Mouse (Mus musculus): ENCODE measurements around the gene Morc1. TPM values are rescaled to one million over a fixed set of nuclear protein-coding genes. Genes with fewer than 3 reads are reported as not detected.

Gene Morc1
- polyA plus RNA-seq, 1 experiment: not detected

GRCm38 (mm10) chr16:48603735-48604211 is 172.7 kb downstream of the Morc1 start:
- TF ChIP-seq CTCF (IDR thresholded peaks at IDR 0.05; ENCODE audit: extremely low read depth, insufficient read length, insufficient replicate concordance, low read depth, low read length): no peak
- no peak for TF ChIP-seq POLR2A (IDR thresholded peaks at IDR 0.05; ENCODE audit: low read depth, low read length)
- Histone ChIP-seq H3K27ac (ENCODE audit: insufficient read depth, low read depth, low read length) (no peak overlapping the region), H3K4me3 (ENCODE audit: low read depth, low read length) (no peak overlapping the region), H3K36me3 (ENCODE audit: control insufficient read depth, insufficient read depth, low read length) (no peaks in the 10 kb centered on the region), H3K27me3 (ENCODE audit: control insufficient read depth, insufficient read depth, low read length) (no peaks in the 10 kb centered on the region), H3K4me1 (ENCODE audit: control insufficient read depth, insufficient read depth, insufficient read length, low read length) (no peaks in the 10 kb centered on the region; the same call in 1 of the 2 replicates)
- WGBS: 36% methylated on average over 2 of the region's 2 CpGs

- WGBS: 28% methylated on average over 4 of the region's 4 CpGs
- Histone ChIP-seq H3K36me3 (ENCODE audit: control insufficient read depth, insufficient read depth, low read length) (no peaks in the 10 kb centered on the region), H3K27ac (ENCODE audit: insufficient read depth, low read depth, low read length) (no peak overlapping the region), H3K4me3 (ENCODE audit: low read depth, low read length) (no peak overlapping the region), H3K4me1 (ENCODE audit: control insufficient read depth, insufficient read depth, insufficient read length, low read length) (no peaks in the 10 kb centered on the region; the same call in 1 of the 2 replicates), H3K27me3 (ENCODE audit: control insufficient read depth, insufficient read depth, low read length) (no peaks in the 10 kb centered on the region)
- no peak for TF ChIP-seq POLR2A (IDR thresholded peaks at IDR 0.05; ENCODE audit: low read depth, low read length)
- no peak for TF ChIP-seq CTCF (IDR thresholded peaks at IDR 0.05; ENCODE audit: extremely low read depth, insufficient read length, insufficient replicate concordance, low read depth, low read length)
Observed at GRCm38 (mm10) chr16:48606476-48607038, 175.5 kb downstream of the Morc1 start.

DNA sequence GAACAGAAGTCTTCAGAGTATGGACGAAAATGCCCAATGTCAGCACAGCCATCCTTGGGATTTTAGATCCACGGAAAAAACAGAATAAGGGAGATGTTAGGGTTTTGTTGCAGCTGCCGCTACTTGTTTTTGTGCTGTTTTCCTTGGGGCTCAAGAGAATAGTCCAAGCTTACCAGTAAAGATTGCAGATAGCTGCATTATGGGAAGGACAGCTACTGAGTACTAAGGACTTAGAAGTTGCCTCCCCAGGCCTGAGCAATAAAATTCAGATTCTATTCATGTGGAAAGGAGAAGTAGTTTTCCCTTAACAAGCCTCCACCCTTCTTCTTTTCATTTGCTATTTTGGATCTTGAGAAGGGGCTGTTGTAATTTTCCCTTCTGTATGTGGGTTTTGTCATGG is 177.2 kb downstream of the Morc1 start:
- TF ChIP-seq CTCF (IDR thresholded peaks at IDR 0.05; ENCODE audit: extremely low read depth, insufficient read length, insufficient replicate concordance, low read depth, low read length) (no peak), POLR2A (IDR thresholded peaks at IDR 0.05; ENCODE audit: low read depth, low read length) (no peak)
- H3K36me3 ChIP-seq (ENCODE audit: control insufficient read depth, insufficient read depth, low read length): no peaks in the 10 kb centered on the region
- H3K27me3 ChIP-seq (ENCODE audit: control insufficient read depth, insufficient read depth, low read length): no peaks in the 10 kb centered on the region
- no peak overlapping the region for H3K4me3 ChIP-seq (ENCODE audit: low read depth, low read length)
- 96% methylated on average over 3 of the region's 3 CpGs for WGBS
- H3K4me1 ChIP-seq (ENCODE audit: control insufficient read depth, insufficient read depth, insufficient read length, low read length): no peaks in the 10 kb centered on the region; the same call in 1 of the 2 replicates
- no peak overlapping the region for H3K27ac ChIP-seq (ENCODE audit: insufficient read depth, low read depth, low read length)

GRCm38 (mm10) chr16:48610866-48611265 is 179.8 kb downstream of the Morc1 start:
- 9% methylated on average over 1 of the region's 1 CpGs for WGBS
- Histone ChIP-seq H3K27me3 (ENCODE audit: control insufficient read depth, insufficient read depth, low read length) (no peaks in the 10 kb centered on the region), H3K4me3 (ENCODE audit: low read depth, low read length) (no peak overlapping the region), H3K4me1 (ENCODE audit: control insufficient read depth, insufficient read depth, insufficient read length, low read length) (no peaks in the 10 kb centered on the region; the same call in 1 of the 2 replicates), H3K36me3 (ENCODE audit: control insufficient read depth, insufficient read depth, low read length) (no peaks in the 10 kb centered on the region), H3K27ac (ENCODE audit: insufficient read depth, low read depth, low read length) (no peak overlapping the region)
- TF ChIP-seq POLR2A (IDR thresholded peaks at IDR 0.05; ENCODE audit: low read depth, low read length) (no peak), CTCF (IDR thresholded peaks at IDR 0.05; ENCODE audit: extremely low read depth, insufficient read length, insufficient replicate concordance, low read depth, low read length) (no peak)

DNA sequence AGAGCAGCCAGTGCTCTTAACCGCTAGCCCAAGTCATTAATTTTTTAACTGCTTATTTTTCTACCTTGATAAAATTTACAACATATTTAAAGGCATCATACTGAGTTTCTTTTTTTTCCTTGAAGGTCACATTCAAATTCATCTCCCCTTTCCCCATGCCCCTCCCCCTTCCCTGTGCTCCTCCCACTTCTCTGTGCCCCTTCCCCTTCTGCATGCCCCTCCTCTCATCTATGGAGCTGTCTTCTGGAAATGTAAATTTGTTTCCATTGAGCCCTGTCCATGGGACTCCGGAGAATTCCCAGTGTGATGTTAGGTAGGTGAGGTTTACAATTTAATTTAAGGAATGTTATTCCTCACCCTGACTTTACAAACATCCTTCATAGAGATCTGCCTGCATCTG is 180.4 kb downstream of the Morc1 start:
- Histone ChIP-seq H3K4me1 (ENCODE audit: control insufficient read depth, insufficient read depth, insufficient read length, low read length) (no peaks in the 10 kb centered on the region), H3K36me3 (ENCODE audit: control insufficient read depth, insufficient read depth, low read length) (no peaks in the 10 kb centered on the region), H3K27ac (ENCODE audit: insufficient read depth, low read depth, low read length) (no peak overlapping the region), H3K4me3 (ENCODE audit: low read depth, low read length) (no peak overlapping the region), H3K27me3 (ENCODE audit: control insufficient read depth, insufficient read depth, low read length) (no peaks in the 10 kb centered on the region)
- TF ChIP-seq CTCF (IDR thresholded peaks at IDR 0.05; ENCODE audit: extremely low read depth, insufficient read length, insufficient replicate concordance, low read depth, low read length) (no peak), POLR2A (IDR thresholded peaks at IDR 0.05; ENCODE audit: low read depth, low read length) (no peak)
- WGBS: 74% methylated on average over 2 of the region's 2 CpGs

DNA sequence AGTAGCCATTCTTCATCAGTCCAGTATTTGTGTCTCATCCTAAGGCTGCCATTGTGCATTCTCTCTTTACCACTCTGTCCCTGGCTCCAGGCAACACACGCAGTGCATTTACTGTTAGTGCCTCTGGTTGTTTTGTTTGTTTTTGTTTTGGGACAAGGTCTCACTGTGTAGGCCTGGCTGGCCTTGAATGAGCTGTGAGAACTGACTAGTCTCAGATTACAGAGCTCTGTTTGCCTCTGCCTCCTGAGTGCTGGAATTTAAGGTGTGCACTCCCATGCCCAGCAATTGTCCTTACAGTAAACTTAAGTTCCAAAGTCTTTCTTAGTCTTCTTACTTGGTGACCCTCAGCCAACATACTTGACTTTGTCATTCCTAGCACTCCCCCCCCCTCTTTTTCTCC is 182.7 kb downstream of the Morc1 start:
- WGBS: 73% methylated on average over 1 of the region's 1 CpGs
- Histone ChIP-seq H3K36me3 (ENCODE audit: control insufficient read depth, insufficient read depth, low read length) (no peaks in the 10 kb centered on the region), H3K4me1 (ENCODE audit: control insufficient read depth, insufficient read depth, insufficient read length, low read length) (no peaks in the 10 kb centered on the region), H3K27me3 (ENCODE audit: control insufficient read depth, insufficient read depth, low read length) (no peaks in the 10 kb centered on the region), H3K27ac (ENCODE audit: insufficient read depth, low read depth, low read length) (no peak overlapping the region), H3K4me3 (ENCODE audit: low read depth, low read length) (no peak overlapping the region)
- TF ChIP-seq POLR2A (IDR thresholded peaks at IDR 0.05; ENCODE audit: low read depth, low read length) (no peak), CTCF (IDR thresholded peaks at IDR 0.05; ENCODE audit: extremely low read depth, insufficient read length, insufficient replicate concordance, low read depth, low read length) (no peak)

DNA sequence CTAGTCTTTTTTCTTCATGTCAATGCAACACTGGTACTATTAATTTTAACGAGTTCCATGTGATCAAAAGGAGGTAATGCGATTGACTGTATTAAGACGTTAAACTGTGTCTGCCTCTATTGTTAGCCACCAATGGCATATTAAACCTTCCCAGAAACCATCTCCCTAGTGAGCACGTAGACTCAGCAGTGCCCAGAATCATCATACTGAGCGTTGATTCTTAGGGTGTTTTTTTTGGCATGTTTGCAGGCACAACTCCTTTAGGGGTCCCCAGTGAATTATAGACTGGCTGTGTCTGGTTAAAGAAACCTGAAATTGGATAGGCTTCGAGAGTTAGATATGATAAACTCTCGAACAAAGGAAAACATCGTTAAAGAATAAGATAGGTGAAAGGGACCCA is 189.5 kb downstream of the Morc1 start:
- Histone ChIP-seq H3K36me3 (ENCODE audit: control insufficient read depth, insufficient read depth, low read length) (no peaks in the 10 kb centered on the region), H3K27ac (ENCODE audit: insufficient read depth, low read depth, low read length) (no peak overlapping the region), H3K27me3 (ENCODE audit: control insufficient read depth, insufficient read depth, low read length) (no peaks in the 10 kb centered on the region), H3K4me3 (ENCODE audit: low read depth, low read length) (no peak overlapping the region), H3K4me1 (ENCODE audit: control insufficient read depth, insufficient read depth, insufficient read length, low read length) (no peaks in the 10 kb centered on the region)
- TF ChIP-seq CTCF (IDR thresholded peaks at IDR 0.05; ENCODE audit: extremely low read depth, insufficient read length, insufficient replicate concordance, low read depth, low read length) (no peak), POLR2A (IDR thresholded peaks at IDR 0.05; ENCODE audit: low read depth, low read length) (no peak)
- 70% methylated on average over 8 of the region's 8 CpGs for WGBS

Data from small intestine, adult 2 months (tissue).